Mouse (Mus musculus): ENCODE measurements around the gene Il4ra. TPM values are rescaled to one million over a fixed set of nuclear protein-coding genes. Genes with fewer than 3 reads are reported as not detected.

Il4ra gene
- polyA plus RNA-seq, 1 experiment = 65.8 TPM

DNA sequence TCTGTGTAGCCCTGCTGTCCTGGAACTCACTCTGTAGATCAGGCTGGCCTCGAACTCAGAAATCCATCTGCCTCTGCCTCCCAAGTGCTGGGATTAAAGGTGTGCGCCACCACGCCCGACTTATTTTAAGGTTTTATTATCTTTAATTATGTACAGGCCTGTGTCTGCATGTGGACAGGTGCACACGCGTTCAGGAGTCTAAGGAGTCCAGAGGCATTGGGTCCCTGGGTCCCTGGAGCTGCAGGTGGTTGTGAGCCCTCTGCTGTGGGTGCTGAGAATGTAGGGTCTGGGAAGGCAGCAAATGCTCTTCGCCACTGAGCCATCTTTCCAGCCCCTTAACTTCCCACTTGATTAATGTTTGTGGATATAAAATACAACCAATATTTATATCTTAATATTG is 63.5 kb downstream of the Il4ra start:
- TF ChIP-seq CTCF (IDR thresholded peaks at IDR 0.05; ENCODE audit: low read depth, low read length) = no peak
- TF ChIP-seq POLR2A (IDR thresholded peaks at IDR 0.05; ENCODE audit: borderline replicate concordance, low read depth, low read length) = no peak
- peaks cover 20% of the 10 kb centered on the region for H3K4me1 ChIP-seq (ENCODE audit: control insufficient read depth, insufficient read depth, low read length)
- H3K27ac ChIP-seq (ENCODE audit: insufficient read depth, low read depth, low read length) = no peak overlapping the region
- no peak overlapping the region for H3K4me3 ChIP-seq (ENCODE audit: insufficient read depth, low read length)

DNA sequence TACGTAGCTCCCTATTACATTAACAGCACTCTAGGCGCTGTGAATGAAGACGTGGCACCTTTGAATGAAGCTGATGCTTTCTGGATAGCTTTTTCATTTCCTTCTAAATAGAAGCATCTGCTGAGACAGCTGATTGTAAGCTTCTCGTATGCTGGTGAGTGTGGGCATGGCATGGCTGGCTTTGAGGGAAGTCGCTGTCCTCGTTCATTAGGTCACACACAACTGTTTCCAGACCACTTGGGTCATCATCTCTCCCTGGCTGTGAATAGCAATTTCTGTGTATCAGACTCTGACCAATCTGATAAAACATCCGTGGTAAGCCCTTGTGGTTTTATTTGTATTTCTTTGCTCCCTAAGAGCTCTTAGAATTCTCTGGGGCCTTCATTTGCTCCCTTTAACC is 66.1 kb downstream of the Il4ra start:
- Histone ChIP-seq H3K27ac (ENCODE audit: insufficient read depth, low read depth, low read length) (peak overlapping the region; percentile 31; the same call in 1 of the 2 replicates), H3K4me1 (ENCODE audit: control insufficient read depth, insufficient read depth, low read length) (peaks cover 30% of the 10 kb centered on the region)
- TF ChIP-seq POLR2A (IDR thresholded peaks at IDR 0.05; ENCODE audit: borderline replicate concordance, low read depth, low read length) = no peak
- no peak for TF ChIP-seq CTCF (IDR thresholded peaks at IDR 0.05; ENCODE audit: low read depth, low read length)

DNA sequence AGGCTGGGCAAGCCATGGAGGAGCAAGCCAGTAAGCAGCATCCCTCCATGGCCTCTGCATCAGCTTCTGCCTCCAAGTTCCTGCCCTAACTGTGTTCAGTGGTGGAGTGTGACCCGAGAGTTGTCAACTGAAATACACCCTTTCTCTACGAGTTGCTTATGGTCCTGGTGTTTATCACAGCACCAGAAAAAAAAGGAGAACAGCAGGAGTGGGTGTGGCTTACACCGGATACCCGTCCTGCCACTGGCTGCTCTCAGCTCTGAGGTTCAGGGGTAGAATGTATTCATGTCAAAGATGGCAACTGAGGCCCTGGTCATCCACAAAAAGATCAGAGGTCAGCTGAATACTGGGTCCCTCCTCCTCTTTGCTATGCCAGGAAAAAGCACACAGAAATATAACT is 68.2 kb downstream of the Il4ra start:
- Histone ChIP-seq H3K27ac (ENCODE audit: insufficient read depth, low read depth, low read length) (no peak overlapping the region), H3K4me3 (ENCODE audit: insufficient read depth, low read length) (no peak overlapping the region), H3K4me1 (ENCODE audit: control insufficient read depth, insufficient read depth, low read length) (peaks cover 32% of the 10 kb centered on the region)
- TF ChIP-seq POLR2A (IDR thresholded peaks at IDR 0.05; ENCODE audit: borderline replicate concordance, low read depth, low read length) (no peak), CTCF (IDR thresholded peaks at IDR 0.05; ENCODE audit: low read depth, low read length) (no peak)

More for the DNA sequence above, 66.1 kb downstream of the Il4ra start:
- no peak overlapping the region for H3K4me3 ChIP-seq (ENCODE audit: insufficient read depth, low read length)

DNA sequence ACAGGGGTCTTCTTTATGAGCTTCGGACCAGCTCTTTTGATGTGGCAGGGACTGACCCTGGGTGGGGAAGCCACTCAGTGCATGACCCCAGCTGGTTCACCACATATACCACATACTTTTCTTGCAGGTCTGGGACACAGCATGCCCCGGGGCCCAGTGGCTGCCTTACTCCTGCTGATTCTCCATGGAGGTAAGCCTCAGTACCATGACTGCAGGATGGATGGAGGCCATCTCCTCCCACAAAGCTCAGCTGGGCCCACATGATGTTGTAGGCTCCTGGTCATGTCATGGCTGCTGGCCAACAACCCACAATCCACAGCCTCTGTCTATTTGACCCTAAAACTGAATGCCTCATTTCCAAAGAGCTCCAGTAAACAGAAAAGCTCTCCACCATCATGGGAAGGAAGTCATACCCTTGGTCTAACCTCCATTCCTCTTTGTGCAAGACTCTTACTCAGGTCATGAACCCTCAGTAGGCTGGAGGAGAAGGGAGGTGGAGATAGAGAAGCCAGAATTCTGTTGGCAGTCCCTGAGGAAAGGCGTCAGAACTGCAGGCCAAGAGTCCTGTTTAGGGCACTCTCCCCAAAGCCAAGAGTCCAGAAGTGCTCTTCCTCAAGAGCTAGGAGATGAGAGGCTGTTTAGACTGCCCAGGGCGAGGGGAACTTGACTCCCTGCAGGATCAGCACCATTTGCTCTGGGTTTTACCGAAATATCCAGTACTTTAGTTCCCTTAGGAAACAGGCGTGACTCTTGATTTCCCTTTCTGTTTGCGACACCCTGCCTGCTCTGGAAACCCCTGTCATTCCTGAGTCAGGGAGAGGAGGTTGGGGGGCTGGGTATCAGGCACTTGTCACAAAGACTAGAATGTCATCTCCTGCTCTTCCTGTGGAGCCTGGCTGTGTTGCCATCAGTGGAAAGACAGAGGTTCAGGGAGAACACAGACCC is 71.1 kb downstream of the Il4ra start:
- TF ChIP-seq POLR2A (IDR thresholded peaks at IDR 0.05; ENCODE audit: borderline replicate concordance, low read depth, low read length) = no peak
- no peak for TF ChIP-seq CTCF (IDR thresholded peaks at IDR 0.05; ENCODE audit: low read depth, low read length)
- Histone ChIP-seq H3K4me3 (ENCODE audit: insufficient read depth, low read length) (no peak overlapping the region), H3K4me1 (ENCODE audit: control insufficient read depth, insufficient read depth, low read length) (peaks cover 29% of the 10 kb centered on the region), H3K27ac (ENCODE audit: insufficient read depth, low read depth, low read length) (peak overlapping the region; percentile 67)

DNA sequence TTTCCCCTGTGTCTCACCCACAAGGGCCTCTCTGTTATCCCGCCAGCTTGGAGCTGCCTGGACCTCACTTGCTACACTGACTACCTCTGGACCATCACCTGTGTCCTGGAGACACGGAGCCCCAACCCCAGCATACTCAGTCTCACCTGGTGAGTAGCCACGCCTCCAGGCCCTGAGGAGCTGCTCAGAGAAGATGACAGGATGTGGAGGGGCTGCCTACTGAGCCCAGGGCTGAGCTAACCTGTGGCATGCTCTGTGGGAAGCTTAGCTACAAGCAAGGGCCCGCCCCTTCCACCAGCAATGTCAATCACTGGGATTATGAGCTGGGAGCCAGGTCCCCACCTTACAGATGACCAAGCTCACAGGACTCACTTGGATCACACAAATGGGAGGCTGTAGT is 73.3 kb downstream of the Il4ra start:
- TF ChIP-seq CTCF (IDR thresholded peaks at IDR 0.05; ENCODE audit: low read depth, low read length) (no peak), POLR2A (IDR thresholded peaks at IDR 0.05; ENCODE audit: borderline replicate concordance, low read depth, low read length) (no peak)
- no peak overlapping the region for H3K27ac ChIP-seq (ENCODE audit: insufficient read depth, low read depth, low read length)
- H3K4me3 ChIP-seq (ENCODE audit: insufficient read depth, low read length) = no peak overlapping the region
- H3K4me1 ChIP-seq (ENCODE audit: control insufficient read depth, insufficient read depth, low read length) = peaks cover 28% of the 10 kb centered on the region

DNA sequence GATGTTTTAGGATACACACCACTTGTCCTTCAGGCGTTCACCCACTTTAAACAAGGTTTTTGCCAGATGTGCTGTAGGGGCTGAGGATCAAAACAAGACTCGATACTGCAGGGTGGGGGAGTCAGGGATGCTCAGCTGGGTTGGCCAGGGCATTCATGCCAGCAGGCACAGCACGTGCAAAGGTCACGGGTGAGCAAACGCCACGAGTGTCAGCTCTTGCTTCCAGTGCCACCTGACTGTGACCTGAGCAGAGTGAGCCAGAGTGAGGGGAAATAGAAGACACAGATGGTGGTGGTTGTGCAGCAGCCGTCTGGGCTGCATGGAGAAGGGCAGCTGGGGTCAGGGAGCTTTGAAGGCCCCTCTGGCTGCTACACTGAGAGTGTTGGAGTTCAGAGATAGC is 73.9 kb downstream of the Il4ra start:
- no peak overlapping the region for H3K27ac ChIP-seq (ENCODE audit: insufficient read depth, low read depth, low read length)
- H3K4me3 ChIP-seq (ENCODE audit: insufficient read depth, low read length) = no peak overlapping the region
- peaks cover 33% of the 10 kb centered on the region for H3K4me1 ChIP-seq (ENCODE audit: control insufficient read depth, insufficient read depth, low read length)
- no peak for TF ChIP-seq CTCF (IDR thresholded peaks at IDR 0.05; ENCODE audit: low read depth, low read length)
- TF ChIP-seq POLR2A (IDR thresholded peaks at IDR 0.05; ENCODE audit: borderline replicate concordance, low read depth, low read length) = no peak

Other genes starting within 250 kb of the Il4ra start
- gene Kdm8, start 107.4 kb upstream of the Il4ra start, polyA plus RNA-seq (2012; ENCODE audit: insufficient read depth, insufficient read length, missing spikeins) = 2.1 and 2.8 TPM in 2 replicates
- gene Nsmce1, start 60.5 kb upstream of the Il4ra start, polyA plus RNA-seq (2012; ENCODE audit: insufficient read depth, insufficient read length, missing spikeins) = 31.9 and 34.1 TPM in 2 replicates
- gene Il21r, start 51.3 kb downstream of the Il4ra start, polyA plus RNA-seq (2012; ENCODE audit: insufficient read depth, insufficient read length, missing spikeins) = 37.0 and 37.4 TPM in 2 replicates
- 16.7 and 22.0 TPM in 2 replicates for gene Gtf3c1, start 155.7 kb downstream of the Il4ra start, polyA plus RNA-seq (2012; ENCODE audit: insufficient read depth, insufficient read length, missing spikeins)
- gene D430042O09Rik, start 155.8 kb downstream of the Il4ra start, polyA plus RNA-seq (2012; ENCODE audit: insufficient read depth, insufficient read length, missing spikeins) = 16.0 and 19.8 TPM in 2 replicates

All from bone marrow macrophage, adult 2 months (primary cell).